Mouse (Mus musculus) liver, postnatal 0 days (tissue): Measurements from ENCODE around the gene 1700024P04Rik.

Experiments used
- CTCF ChIP-seq: sonication (generic); IDR thresholded peaks from 2 replicates; pipeline ENCODE4 v1.5.1; 2016; ENCODE audit warnings: antibody characterized with exemption, low read depth
- EP300 ChIP-seq: IDR thresholded peaks from 2 replicates; pipeline ENCODE4 v1.6.1; 2016; ENCODE audit warnings: antibody characterized with exemption, low read depth, mild to moderate bottlenecking

DNA sequence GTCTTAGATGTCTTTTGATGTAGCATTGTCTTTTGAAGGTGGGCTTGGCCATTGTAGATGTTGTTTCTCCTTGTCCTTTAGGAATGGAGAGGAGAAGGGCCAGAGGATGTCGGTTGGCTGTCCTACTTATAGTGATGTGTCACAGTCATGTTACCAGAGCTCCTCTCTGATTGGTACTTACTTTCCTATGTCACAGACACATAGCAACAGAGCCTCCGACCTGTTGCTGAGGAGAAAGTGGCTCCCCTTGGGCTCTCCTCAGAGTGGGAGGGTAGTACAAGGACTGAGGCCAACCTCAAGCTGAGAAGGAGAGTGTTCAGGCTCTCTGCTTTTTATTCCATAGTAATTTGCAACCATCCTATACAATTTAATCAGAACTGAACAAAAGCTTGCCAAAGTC lies at the start of gene 1700024P04Rik:
- TF ChIP-seq CTCF (no peak), EP300 (no peak)
